Mouse (Mus musculus) thymus, postnatal 4 days (tissue): ENCODE measurements around the gene Ddhd1.
"Not testable (repeated sequence)": the region's sequence is repeated elsewhere in the genome, so short reads cannot be mapped to it uniquely, and the experiment has no call there.

Source experiments
- DNase-seq: peaks from one replicate; pipeline ENCODE4 v3.0.0; 2021

The Ddhd1 gene

GRCm38 (mm10) chr14:45644202-45644601 lies 13.7 kb downstream of the Ddhd1 start:
- no peak for DNase-seq

- no peak for DNase-seq
These were observed 14.5 kb downstream of the Ddhd1 start for GRCm38 (mm10) chr14:45643461-45643860.

- no peak for DNase-seq
These were observed 15.1 kb downstream of the Ddhd1 start for GRCm38 (mm10) chr14:45642795-45643194.

GRCm38 (mm10) chr14:45642217-45642616 lies 15.7 kb downstream of the Ddhd1 start:
- DNase-seq, result no peak

- no peak for DNase-seq
These were observed 19.2 kb downstream of the Ddhd1 start for GRCm38 (mm10) chr14:45638717-45639116.

- DNase-seq, result no peak
These were observed 22.4 kb downstream of the Ddhd1 start for GRCm38 (mm10) chr14:45635496-45635895.

- DNase-seq, result no peak
These were observed 25.0 kb downstream of the Ddhd1 start for GRCm38 (mm10) chr14:45632756-45633537.

- DNase-seq, result no peak
These were observed 27.4 kb downstream of the Ddhd1 start for GRCm38 (mm10) chr14:45630544-45630943.

- DNase-seq, result no peak
These were observed 28.0 kb downstream of the Ddhd1 start for GRCm38 (mm10) chr14:45629938-45630337.

GRCm38 (mm10) chr14:45618351-45618750 lies 39.6 kb downstream of the Ddhd1 start:
- DNase-seq, result no peak

- no peak for DNase-seq
These were observed 41.4 kb downstream of the Ddhd1 start for GRCm38 (mm10) chr14:45616526-45616925.

GRCm38 (mm10) chr14:45615776-45616175 lies 42.2 kb downstream of the Ddhd1 start:
- no peak for DNase-seq

- no peak for DNase-seq
These were observed 43.1 kb downstream of the Ddhd1 start for GRCm38 (mm10) chr14:45614822-45615221.

- DNase-seq, result no peak
These were observed 43.5 kb downstream of the Ddhd1 start for GRCm38 (mm10) chr14:45614406-45614805.

GRCm38 (mm10) chr14:45611654-45612053 lies 46.3 kb downstream of the Ddhd1 start:
- DNase-seq, result no peak

GRCm38 (mm10) chr14:45602002-45602401 lies 55.9 kb downstream of the Ddhd1 start:
- DNase-seq, result no peak

- no peak for DNase-seq
These were observed 57.4 kb downstream of the Ddhd1 start for GRCm38 (mm10) chr14:45600587-45600986.

- DNase-seq, result no peak
These were observed 60.1 kb downstream of the Ddhd1 start for GRCm38 (mm10) chr14:45597855-45598254.

- DNase-seq, result no peak
These were observed 64.7 kb downstream of the Ddhd1 start for GRCm38 (mm10) chr14:45593261-45593660.

GRCm38 (mm10) chr14:45588403-45588802 lies 69.5 kb downstream of the Ddhd1 start:
- DNase-seq, result no peak

GRCm38 (mm10) chr14:45587536-45587935 lies 70.4 kb downstream of the Ddhd1 start:
- DNase-seq, result no peak

GRCm38 (mm10) chr14:45583494-45584027 lies 74.4 kb downstream of the Ddhd1 start:
- DNase-seq, result no peak

- DNase-seq, result not testable (repeated sequence)
These were observed 76.8 kb downstream of the Ddhd1 start for GRCm38 (mm10) chr14:45580923-45581827.
